Mouse (Mus musculus) retina, postnatal 7 days (tissue): ENCODE data around the gene Snrpb.

Source experiments
- DNase-seq: peaks from one replicate; pipeline ENCODE4 v3.0.0-alpha.2; 2012; ENCODE audit warnings: low read depth, low spot score

Snrpb gene

GRCm38 (mm10) chr2:130178706-130179506 is at the start of gene Snrpb:
Gene Snrpb, minus strand, starts transcription at chr2:130179403.
- DNase-seq: peak; percentile 89

GRCm38 (mm10) chr2:130211581-130211980 is 32.4 kb upstream of the Snrpb start:
- DNase-seq: no peak

GRCm38 (mm10) chr2:130209636-130210035 is 30.4 kb upstream of the Snrpb start:
- DNase-seq: no peak

GRCm38 (mm10) chr2:130207996-130208395 is 28.8 kb upstream of the Snrpb start:
- DNase-seq: no peak

- no peak for DNase-seq
These were observed 28.2 kb upstream of the Snrpb start for GRCm38 (mm10) chr2:130207376-130207775.

GRCm38 (mm10) chr2:130200961-130201360 is 21.8 kb upstream of the Snrpb start:
- DNase-seq: no peak

- DNase-seq: no peak
These were observed 15.7 kb upstream of the Snrpb start, which contains the start of gene Tmc2 for GRCm38 (mm10) chr2:130194894-130195293. Gene Tmc2, plus strand, starts transcription at chr2:130195194.

- DNase-seq: no peak
These were observed 9.2 kb upstream of the Snrpb start for GRCm38 (mm10) chr2:130188391-130188790.

GRCm38 (mm10) chr2:130179507-130180019 is 360 bp upstream of the Snrpb start:
- no peak for DNase-seq

GRCm38 (mm10) chr2:130178381-130178705 is 860 bp downstream of the Snrpb start:
- no peak for DNase-seq

- DNase-seq: no peak
These were observed 2.4 kb downstream of the Snrpb start for GRCm38 (mm10) chr2:130176820-130177219.

- no peak for DNase-seq
These were observed 7.5 kb downstream of the Snrpb start for GRCm38 (mm10) chr2:130171674-130172073.

GRCm38 (mm10) chr2:130167861-130168260 is 11.3 kb downstream of the Snrpb start:
- peak; percentile 37 for DNase-seq

GRCm38 (mm10) chr2:130166311-130167214 is 12.6 kb downstream of the Snrpb start:
- peak; percentile 46 for DNase-seq

GRCm38 (mm10) chr2:130162701-130163100 is 16.5 kb downstream of the Snrpb start:
- no peak for DNase-seq

GRCm38 (mm10) chr2:130158088-130158437 is 21.1 kb downstream of the Snrpb start:
- no peak for DNase-seq

GRCm38 (mm10) chr2:130157231-130158087 is 21.7 kb downstream of the Snrpb start:
- no peak for DNase-seq

GRCm38 (mm10) chr2:130155851-130156250 is 23.4 kb downstream of the Snrpb start:
- DNase-seq: no peak

- DNase-seq: no peak
These were observed 24.0 kb downstream of the Snrpb start for GRCm38 (mm10) chr2:130155171-130155570.

- no peak for DNase-seq
These were observed 33.0 kb downstream of the Snrpb start for GRCm38 (mm10) chr2:130146089-130146668.

- no peak for DNase-seq
These were observed 34.4 kb downstream of the Snrpb start for GRCm38 (mm10) chr2:130144703-130145324.
